Mouse (Mus musculus): ENCODE measurements around the gene Isca2.
A peak's percentile ranks its signal among the peaks of the same experiment; 100 is the strongest.

Gene Isca2

GRCm38 (mm10) chr12:84819236-84820168 lies 46.5 kb downstream of the Isca2 start:
- peak; percentile 65 for DNase-seq

GRCm38 (mm10) chr12:84823601-84824000 lies 50.5 kb downstream of the Isca2 start:
- peak; percentile 32 for DNase-seq

GRCm38 (mm10) chr12:84824203-84824602 lies 51.2 kb downstream of the Isca2 start:
- DNase-seq: no peak
